Mouse (Mus musculus) frontal cortex, postnatal 10 days (tissue): Measurements from ENCODE around the gene Tmem92.
"Not testable (repeated sequence)": the region's sequence is repeated elsewhere in the genome, so short reads cannot be mapped to it uniquely, and the experiment has no call there.

ENCODE experiments used
- DNase-seq, 2 experiments: peaks; one replicate each; pipeline ENCODE4 v3.0.0; 2022; ENCODE audit warnings: low spot score in 2 of 2, mixed read lengths in 1 of 2

The Tmem92 gene

DNA sequence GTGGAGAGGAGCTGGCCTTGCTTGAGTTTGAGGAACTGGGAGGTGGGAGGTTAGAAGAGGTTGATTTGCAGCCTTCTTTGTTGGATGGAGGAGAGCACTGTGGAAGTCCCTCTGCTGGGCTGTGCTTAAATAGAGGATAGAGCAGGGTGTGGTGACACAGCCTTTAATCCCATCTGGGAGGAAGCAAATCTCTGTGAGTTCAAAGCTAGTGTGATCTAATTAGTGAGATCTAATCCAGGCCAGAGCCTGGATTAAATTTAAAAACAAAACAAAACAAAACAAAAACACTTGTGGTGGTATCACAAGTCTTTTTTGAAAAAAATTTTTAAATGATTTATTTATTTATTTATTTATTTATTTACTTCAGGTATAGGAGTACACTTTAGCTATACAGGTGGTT lies at the start of gene Tmem92:
Gene Tmem92 (minus strand): TSS at position 101 of the 400 bp plus-strand sequence.
- no peak for DNase-seq

DNA sequence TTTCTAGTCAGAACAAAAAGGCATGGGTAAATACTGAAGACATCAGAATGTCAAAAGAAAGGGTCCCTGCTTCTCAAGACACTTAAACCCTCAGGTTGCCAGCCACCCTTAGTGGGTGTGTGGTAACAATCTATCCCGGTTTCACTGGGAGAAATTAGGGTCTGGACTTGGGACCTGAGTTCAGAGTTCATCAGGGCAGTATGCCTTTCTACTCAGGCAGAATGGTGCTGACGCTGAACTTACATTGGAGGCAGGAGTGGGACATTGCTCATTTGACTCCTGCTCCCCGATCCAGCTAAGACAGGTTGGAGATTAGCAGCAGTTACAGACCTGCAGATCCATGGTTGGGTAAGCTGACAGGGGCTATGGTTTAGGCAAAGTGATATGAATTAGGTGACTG lies 46.5 kb upstream of the Tmem92 start:
- no peak for DNase-seq

DNA sequence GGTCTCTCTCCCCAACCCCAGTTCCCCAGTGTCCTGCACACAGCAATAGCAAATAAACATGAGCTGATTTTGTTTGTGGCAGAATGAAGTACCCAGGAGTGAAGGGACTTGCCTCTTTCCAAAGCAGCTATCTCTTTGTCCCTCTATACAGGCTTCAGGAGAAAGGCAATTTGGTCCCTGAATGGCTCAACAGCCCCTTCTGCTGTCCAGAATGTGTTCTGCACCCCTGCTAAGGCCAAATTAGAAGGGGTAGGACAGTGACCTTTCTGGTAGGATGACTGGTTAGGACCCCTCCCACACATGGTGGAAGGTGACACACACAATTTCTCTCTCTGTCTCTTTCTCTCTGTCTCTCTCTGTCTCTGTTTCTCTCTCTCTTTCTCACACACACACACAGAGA lies 36.9 kb upstream of the Tmem92 start:
- DNase-seq, result not testable (repeated sequence)

DNA sequence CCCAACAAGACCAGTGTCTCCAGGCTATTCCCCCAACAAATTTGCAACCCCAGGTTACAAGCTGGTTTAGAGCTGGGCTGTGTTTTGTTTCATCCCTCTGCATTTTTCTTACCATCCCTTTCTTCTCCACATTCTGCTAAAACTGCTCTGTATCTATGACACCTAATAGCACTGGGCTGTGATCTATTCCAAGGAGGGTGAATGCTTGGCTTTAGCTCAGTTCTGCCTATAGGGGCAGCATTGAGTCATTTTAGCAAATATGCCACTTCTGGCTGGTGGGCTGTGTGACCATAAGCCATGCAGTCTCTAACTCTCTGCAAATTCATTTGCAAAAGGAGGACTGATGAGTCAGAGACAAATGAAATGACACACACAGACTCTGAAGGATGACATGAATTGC lies 36.4 kb upstream of the Tmem92 start:
- DNase-seq, result not testable (repeated sequence)

DNA sequence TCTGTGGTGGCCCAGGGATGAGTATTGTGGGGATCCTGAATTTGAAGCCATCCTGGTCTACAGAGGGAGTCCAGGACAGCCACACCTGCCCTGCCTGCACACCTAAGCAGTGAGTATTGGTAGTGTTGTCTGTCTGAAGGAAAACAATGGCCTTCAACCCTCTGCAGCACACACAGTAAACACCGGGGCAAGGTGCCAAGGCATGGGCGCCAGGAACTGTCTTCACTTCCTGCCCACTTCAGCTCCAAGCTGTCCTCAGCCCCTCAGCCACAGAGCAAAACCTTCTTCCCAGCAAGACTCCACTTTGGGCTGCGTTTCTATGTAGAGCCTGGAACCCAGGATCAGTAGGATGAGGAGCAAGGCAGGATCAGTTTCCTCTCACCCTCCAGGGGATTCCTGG lies 29.0 kb upstream of the Tmem92 start:
- not testable (repeated sequence) for DNase-seq

DNA sequence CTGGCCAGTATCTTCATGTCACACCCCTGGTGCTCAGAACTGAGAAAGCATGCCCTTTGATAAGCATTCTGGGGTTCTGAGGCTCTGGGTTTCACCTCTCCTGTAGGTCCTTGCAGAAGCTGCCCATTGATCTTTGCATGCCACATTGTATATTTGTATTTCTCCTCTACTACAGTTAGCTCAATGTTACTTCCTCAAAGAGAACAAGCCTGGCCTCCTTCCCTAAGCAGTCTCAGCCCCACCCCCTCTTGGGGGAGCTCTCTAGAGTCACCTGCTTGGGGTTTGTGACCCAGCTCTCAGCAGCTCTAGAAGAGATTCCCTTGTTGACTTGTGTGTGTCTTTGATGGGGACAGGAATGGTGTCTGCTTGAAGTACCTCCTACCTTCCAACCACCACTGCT lies 9.2 kb upstream of the Tmem92 start:
- no peak for DNase-seq

DNA sequence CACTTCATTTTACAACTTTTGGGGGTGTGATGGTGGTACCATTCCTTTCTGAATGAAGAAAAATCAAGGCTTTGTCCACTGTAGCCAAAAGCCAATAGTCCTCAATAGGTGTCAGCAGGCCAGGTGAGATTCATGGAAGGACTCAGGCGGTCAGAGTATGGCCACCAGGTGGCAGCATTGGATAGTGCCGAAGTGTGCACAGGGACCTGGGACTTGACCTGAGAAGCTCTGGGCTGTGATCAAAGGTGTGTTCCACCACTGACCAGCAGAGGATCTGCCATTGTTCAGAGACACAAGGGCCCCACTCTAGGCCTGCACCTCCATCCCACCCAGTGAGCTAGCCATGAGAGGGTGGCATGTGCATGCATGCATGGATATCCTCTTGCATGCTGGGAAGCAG lies 2.7 kb upstream of the Tmem92 start:
- DNase-seq, result peak in 1 of 2 experiments; percentile 29

DNA sequence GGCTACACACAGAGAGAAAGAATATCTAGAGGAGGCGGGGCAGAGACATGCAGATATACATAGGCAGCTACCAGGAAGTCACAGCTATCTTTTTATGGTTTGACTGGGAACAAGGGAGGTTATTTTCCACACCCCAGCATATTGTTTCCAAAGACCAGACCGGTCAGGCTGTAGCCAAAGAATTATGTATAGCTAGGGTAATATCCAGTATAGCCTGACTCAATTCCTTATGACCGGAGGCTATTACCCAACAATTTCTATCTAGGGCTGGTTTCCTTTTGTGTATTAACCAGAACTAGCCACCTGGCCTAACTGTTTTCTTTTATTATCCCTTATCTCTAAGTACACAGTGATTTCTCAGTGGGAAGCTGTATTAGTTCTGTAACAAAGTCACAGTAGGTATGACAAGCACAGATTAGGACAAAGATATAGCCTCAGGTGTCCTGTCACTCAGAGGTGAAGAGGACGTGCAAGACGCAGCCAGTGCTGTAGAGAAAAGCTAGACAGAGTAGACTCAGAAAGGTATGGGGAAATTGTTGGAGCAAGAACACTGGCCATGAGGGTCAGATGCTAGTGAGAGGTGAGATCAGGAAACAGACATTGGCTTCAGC lies 7.5 kb downstream of the Tmem92 start:
- DNase-seq, result no peak

DNA sequence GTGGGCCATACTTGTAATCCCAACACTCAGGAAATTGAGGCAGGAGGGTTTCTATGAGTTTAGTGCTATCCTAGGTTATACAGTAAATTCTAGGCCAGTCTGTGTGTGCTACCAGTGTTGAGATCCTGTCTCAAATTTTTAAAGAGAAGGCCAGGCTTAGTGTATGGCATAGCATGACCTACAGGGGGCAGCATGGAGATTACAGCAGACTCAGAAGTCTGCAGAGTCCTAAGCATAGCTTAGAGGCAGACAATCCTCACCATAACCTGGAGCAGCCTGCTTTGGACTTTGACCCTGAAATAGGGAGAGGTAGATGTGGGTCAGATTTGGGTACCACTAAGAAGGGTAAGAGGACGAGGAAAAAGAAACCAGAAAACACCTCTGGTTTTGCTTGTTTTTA lies 8.7 kb downstream of the Tmem92 start:
- no peak for DNase-seq

DNA sequence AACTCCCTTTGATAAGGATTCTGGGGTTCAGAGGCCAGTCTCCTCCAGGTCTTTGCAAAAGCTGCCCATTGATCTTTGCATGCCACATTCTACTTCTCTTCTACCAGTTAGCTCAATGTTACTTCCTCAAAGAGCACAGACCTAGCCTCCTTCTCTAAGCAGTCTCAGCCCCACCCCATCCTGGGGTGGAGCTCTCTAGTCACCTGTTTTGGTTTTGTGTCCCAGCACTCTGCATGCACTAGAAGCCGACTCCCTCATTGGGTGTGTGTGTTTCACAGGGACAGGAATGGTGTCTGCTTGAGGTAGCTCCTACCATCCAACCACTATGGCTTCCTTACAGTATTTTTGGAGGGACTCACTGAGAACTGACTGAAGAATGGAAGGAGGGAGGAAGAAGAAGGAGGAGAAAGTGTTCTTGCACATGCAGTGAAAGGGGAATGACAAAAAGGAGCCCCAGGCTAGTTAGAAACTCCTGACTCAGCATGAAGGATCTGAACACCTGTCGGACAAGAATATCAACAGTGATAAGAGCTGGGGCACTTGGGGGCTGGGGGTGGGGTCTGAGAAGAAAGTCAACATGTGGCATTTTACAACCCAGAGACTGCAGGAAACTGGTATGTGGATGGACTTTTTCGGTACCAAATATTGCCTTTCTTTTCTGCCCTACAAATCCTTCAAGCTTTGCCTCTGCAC lies 10.0 kb downstream of the Tmem92 start:
- DNase-seq, result no peak

DNA sequence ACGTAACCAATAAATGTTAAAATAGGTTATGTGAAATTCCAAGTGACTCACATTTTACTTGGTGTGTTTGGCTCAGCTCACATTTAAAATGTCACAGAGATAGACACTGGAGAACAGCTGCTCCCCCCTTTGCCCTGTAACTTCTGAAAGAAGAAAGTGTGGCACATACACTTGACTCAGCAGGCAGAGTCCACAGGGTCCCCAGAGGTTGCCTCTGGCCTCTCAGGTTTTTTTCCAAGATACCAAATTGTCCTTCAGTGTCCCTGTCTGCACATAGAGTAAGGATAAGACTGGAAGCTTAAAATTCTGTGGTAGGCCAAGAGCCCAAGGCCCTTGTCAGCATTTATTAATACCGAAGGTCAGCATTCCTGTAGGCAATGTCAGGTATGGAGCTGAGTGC lies 15.3 kb downstream of the Tmem92 start:
- no peak for DNase-seq

DNA sequence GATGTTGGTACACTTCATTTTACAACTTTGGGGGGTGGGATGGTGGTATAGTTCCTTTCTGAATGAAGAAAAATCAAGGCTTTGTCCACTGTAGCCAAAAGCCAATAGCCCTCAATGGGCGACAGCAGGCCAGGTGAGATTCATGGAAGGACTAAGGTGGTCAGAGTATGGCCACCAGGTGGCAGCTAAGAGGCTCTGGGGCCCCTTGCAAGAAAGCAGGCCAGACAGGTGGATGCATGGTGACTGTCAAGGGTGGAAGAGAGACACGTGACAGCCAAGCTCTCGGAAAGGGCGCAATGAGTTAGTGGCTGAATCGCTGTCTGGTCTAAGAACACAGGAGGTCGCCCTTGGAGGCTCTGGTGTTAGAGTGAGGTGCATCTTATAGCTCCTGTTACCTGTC lies 19.7 kb downstream of the Tmem92 start:
- DNase-seq, result no peak

DNA sequence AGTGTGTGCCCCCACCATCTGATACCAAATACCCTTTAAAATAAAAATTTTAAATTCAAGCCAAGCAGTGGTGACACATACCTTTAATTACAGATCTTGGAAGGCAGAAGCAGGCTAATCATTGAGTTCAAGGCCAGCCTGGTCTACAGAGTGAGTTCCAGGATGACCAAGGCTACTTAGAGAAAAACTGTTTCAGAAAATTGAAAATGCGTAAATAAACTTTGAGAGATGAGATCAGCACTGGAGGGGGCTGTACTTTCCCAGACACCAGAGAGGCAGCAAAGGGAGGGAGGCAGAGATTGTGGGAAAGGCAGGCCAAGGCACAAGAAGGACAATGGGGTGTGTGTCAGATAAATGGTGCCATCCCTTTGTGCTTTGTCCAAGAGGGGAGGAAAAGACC lies 20.2 kb downstream of the Tmem92 start:
- DNase-seq, result no peak

DNA sequence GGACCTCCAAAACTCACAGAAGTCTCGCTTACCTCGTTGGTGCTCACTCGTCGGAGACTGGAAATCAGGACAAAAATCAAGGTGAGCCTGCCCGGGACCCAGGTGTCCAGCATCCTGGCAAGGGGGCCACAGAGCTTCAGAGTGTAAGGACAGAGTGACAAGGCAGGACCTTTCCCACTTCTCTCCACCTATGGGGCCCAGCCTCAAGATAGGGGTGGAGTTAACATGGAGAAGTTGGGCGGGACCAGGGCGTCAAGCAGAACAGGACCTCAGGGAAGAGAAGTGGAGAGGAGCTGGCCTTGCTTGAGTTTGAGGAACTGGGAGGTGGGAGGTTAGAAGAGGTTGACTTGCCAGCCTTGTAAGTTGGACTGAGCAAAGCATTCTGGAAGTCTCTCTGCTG lies 21.7 kb downstream of the Tmem92 start:
- no peak for DNase-seq

DNA sequence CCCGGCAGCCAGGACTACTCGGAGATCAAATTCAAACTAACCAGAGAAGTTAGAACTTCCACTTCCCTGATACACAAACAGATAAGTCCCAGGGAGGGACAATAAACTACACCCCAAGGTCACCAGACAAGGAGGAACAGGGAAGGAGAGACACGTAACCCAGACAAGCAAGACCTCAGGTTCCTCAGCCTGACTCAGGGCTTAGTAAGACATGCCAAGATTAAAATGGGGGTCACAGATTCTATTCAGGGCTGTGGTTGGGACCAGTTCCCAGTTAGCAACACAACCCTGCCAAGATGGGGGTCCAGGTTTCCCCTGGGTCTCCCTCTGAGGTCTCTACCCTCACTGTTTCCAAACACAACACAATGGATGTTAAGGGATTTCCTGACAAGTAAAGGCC lies 22.1 kb downstream of the Tmem92 start:
- DNase-seq, result no peak

DNA sequence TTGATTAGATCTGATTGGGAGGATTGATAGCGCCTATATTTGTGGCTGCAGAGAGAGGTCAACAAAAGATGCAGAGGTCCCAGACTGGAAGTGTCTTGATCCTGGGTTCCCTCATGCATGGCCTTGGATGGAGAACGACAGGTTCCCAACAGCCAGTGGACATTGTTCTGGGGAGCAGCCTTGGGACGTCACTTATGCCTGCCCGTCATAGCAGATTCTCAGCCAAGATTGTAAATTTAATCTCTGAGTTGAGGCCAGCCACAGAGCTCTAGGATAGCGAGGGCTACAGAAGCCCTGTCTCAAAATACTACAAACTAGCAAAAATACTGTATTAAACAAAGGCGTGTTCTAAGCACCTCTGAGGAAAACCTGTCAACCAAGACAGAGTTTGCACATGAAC lies 22.6 kb downstream of the Tmem92 start:
- DNase-seq, result no peak

DNA sequence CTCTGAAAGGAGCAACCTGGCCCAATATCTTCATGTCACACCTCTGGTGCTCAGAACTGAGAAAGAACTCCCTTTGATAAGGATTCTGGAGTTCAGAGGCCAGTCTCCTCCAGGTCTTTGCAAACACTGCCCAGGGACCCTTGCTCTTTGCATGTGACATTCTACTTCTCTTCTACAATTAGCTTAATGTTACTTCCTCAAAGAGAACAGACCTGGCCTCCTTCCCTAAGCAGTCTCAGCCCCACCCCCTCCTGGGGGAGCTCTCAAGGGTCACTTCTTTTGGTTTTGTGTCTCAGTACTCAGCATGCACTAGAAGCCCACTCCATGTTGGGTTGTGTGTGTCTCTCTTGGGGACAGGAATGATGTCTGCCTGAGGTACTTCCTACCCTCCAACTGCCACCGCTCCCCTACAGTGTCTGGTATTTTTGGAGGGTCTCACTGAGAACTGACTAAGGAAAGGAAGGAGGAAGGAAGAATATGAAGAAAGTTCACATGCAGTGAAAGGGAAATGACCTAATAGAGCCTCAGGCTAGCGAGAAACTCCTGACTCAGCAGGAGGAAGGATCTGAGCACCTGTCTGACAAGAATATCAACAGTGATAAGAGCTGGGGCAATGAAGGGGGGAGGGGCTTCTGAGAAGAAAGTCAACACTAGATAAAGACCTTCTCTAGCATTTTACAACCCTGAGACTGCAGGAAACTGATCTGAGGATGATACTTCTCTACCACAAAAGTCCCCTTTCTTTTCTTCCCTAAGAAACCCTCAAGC lies 29.4 kb downstream of the Tmem92 start:
- DNase-seq, result peak in 1 of 2 experiments; percentile 15

DNA sequence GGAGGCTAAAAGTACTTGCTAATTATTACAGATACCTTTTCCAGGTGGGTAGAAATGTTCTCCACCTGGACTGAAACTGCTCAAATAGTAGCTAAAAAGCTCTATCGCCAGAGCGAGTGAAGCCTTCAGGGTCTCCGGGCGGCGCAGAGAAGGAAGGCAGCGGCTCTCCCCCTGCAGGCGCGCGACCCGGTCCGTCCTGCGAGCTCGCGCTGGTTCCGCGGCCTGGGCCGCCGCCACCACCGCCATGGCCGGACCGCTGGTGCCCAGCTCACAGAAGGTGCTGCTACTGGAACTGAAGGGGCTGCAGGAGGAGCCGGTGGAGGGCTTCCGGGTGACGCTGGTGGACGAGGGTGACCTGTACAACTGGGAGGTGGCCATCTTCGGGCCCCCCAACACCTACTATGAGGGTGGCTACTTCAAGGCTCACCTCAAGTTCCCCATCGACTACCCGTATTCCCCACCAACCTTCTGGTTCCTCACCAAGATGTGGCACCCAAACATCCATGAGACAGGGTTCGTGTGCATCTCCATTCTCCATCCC lies 40.7 kb downstream of the Tmem92 start, which contains the start of gene Cdc34b:
Gene Cdc34b (plus strand): TSS at position 51 of the 541 bp plus-strand sequence.
- DNase-seq, result no peak

DNA sequence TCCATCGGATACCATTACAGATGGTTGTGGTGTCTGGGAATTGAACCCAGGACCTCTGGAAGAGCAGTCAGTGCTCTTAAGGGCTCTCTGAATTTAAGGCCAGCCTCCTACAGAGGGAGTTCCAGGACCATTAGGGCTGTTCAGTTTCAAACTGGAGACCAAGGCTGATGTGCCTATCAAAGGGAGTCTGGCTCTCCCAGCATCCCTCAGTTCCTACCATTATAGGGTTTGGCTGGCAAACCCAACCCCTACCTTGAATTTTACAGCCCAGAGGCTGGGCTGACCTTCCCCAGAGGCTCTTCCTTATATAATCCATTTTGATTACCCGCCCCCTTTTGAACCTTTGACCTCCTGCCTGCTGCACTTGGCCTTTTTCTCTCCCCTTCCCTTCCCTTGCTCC lies 46.8 kb downstream of the Tmem92 start:
- no peak for DNase-seq

DNA sequence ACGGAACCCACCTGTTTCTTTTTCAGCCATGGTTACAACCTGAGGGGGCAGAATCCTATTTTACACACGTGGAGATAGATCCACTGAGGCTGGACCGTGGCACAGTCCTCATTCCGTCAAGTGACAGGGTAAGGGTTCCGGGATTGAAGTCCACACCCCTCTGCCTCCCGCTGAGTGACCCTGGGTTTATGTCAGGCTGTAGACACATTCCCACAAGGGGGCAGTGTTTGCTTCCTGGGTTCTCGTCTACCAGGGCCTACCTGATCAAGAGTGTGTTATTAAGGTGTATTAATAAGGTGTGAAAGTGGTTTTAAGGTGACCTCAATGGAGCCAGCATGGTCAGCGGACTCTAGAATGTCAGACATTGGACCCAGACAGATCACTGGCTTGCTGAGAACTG lies 49.7 kb downstream of the Tmem92 start:
- DNase-seq, result no peak

DNA sequence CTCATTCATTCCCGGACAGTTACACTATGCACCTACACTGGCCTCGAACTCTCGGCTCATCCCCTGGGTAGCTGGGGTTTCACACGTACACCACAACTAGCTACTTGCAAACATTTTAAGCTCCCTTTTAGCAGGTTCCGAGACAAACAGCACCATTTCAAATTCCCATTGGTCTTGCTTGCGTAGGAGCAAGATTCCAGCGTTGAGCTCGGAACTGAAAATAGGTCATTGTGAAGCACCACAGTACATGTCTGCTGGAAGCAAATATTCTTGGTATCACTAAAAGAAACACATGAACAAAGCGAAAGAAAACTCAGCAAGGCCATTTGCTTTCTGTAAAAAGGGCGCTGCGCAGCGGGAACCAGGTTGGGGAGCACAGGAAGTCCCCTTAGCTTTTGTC lies 51.3 kb downstream of the Tmem92 start:
- DNase-seq, result no peak

DNA sequence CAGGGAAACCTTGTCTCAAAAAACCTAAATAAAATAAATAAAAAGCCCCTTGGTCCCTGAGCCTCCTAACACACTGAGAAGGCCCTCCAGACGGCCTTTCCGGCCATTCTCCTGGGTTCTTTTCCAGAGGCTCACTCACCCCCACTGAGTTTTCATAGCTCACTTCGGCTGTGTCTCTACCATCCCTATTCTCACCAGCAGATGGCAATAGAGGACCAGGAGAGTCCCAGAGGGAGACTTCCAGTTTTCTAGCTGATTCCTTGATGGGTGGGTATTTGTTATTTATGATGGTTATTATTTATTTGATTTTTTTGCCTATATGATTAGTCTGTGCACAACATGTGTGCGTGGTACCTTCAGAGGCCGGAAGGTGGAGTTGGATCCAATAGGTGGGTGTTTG lies 52.2 kb downstream of the Tmem92 start:
- peak in 1 of 2 experiments; percentile 72 for DNase-seq

DNA sequence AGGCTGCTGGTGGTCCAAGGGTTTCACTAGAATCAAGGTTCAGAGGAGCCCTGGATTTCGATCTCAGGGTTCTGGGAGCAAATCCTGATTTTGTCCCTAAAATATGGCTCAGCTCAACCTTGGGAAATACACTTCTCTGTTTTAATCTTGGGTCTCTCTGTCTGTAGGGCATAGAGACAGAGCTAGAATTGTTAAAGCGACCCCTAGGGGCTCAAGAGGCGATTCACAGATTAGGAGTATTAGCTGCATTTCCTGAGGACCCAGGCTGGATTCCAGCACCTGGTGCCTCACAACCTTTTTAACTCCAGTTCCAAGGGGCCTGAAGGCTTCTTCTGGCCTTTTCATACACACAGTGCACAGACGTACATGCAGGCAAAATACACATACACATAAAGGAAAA lies 52.9 kb downstream of the Tmem92 start:
- DNase-seq, result no peak
